ENCODE assay signal across 8 mouse cellular contexts in genomic region chr11:90038022-90038421, GRCm38 (mm10). TPM values are rescaled to one million over a fixed set of nuclear protein-coding genes. Genes with fewer than 3 reads are reported as not detected.
DNase-seq lines count a peak whose midpoint lies in the region; ATAC-seq lines count a peak whose summit lies in the region.

No protein-coding gene starts in this region.

- H3K4me1 ChIP-seq in kidney, embryonic 15.5 days, result peaks cover 15% of the 10 kb centered on the region

- ATAC-seq in kidney, embryonic 15.5 days (replicated peaks; ENCODE audit: low FRiP score), result no peak

- peak; percentile 36 for DNase-seq in kidney, adult 18-20 months
- DNase-seq in ES-CJ7 (ENCODE audit: low read depth, low spot score), result peak; percentile 54
- peak; percentile 75 for DNase-seq in adrenal gland, postnatal 10 days
- peak; percentile 77 for DNase-seq in heart, postnatal 4 days
- peak; percentile 77 for DNase-seq in lung, postnatal 10 days
- no peak for DNase-seq in spleen, adult 12 weeks (ENCODE audit: low spot score)
- DNase-seq in thymus, postnatal 25 days, result no peak

- H3K4me2 ChIP-seq in kidney, embryonic 15.5 days, result no peak overlapping the region

- no peaks in the 10 kb centered on the region for H3K27me3 ChIP-seq in kidney, embryonic 15.5 days

- H3K27ac ChIP-seq in kidney, embryonic 15.5 days, result no peak overlapping the region

- H3K4me3 ChIP-seq in kidney, embryonic 15.5 days (replicated peaks), result no peak overlapping the region

- peaks cover 13% of the 10 kb centered on the region for H3K36me3 ChIP-seq in kidney, embryonic 15.5 days

- WGBS in kidney, embryonic 15.5 days, result 29% methylated on average over 5 of the region's 5 CpGs

- no peak overlapping the region for H3K9ac ChIP-seq in kidney, embryonic 15.5 days

- H3K9me3 ChIP-seq in kidney, embryonic 15.5 days (replicated peaks), result 0 out of 2 replicates have a peak, but pooled peaks cover 7% of the 10 kb centered on the region

RNA-seq across cellular contexts. Expression of gene Tmem100, which starts 7.9 kb away (rescaled TPM):
- 21.9 and 24.4 TPM in 2 replicates for polyA plus RNA-seq in kidney, embryonic 15.5 days (2015; fragmentation: Nextera tagmentation; extraction: Ambion mirVana)
- 1 to 10 TPM; 7.8 to 9.5 TPM for total RNA-seq in adrenal gland, postnatal 10 days (2021)
- 10 to 100 TPM; 27.3 to 29.6 TPM for total RNA-seq in heart, postnatal 4 days (2021)

RNA-seq across cellular contexts. Expression of gene Pctp, which starts 35.3 kb away (rescaled TPM):
- polyA plus RNA-seq in kidney, embryonic 15.5 days (2015; fragmentation: Nextera tagmentation; extraction: Ambion mirVana), result 12.1 and 13.1 TPM in 2 replicates
- 10 to 100 TPM; 11.7 to 11.9 TPM for total RNA-seq in adrenal gland, postnatal 10 days (2021)
- 1 to 10 TPM; 4.3 to 4.8 TPM for total RNA-seq in heart, postnatal 4 days (2021)

Comparison
In these comparisons a context has a peak if more than half of its experiments do, and no peak if none do; other contexts are left out.
1. DNase-seq: peak in kidney, adult 18-20 months (single experiment), ES-CJ7 (single experiment), adrenal gland, postnatal 10 days (single experiment), heart, postnatal 4 days (single experiment) and lung, postnatal 10 days (single experiment); none in spleen, adult 12 weeks (single experiment) and thymus, postnatal 25 days (single experiment).